ENCODE assay signal across 13 mouse cellular contexts in genomic region chr2:22739369-22739768, GRCm38 (mm10). TPM values are rescaled to one million over a fixed set of nuclear protein-coding genes. Genes with fewer than 3 reads are reported as not detected.
DNase-seq lines count a peak whose midpoint lies in the region; ATAC-seq and TF ChIP-seq lines count a peak whose summit lies in the region.
"Had no signal": no experiment of that assay in that cellular context is flagged by ENCODE, and none has a peak within 500 bp of the region (broad histone marks: within the 10 kb centered on the region; RNA-seq: fewer than 3 reads in every experiment).

No protein-coding gene starts in this region.

- TF ChIP-seq POLR2A in MEL (IDR thresholded peaks at IDR 0.05; ENCODE audit: control insufficient read depth in 1 of 2, insufficient read depth in 1 of 2, low read depth in 1 of 2, low read length in 2 of 2, poor library complexity in 1 of 2), result no peak

- H3K27ac ChIP-seq in kidney, postnatal 0 days, result no peak overlapping the region
- H3K27ac ChIP-seq in kidney, embryonic 15.5 days, result no peak overlapping the region
- H3K27ac ChIP-seq in MEL (ENCODE audit: control insufficient read depth, low read depth, low read length), result no peak overlapping the region
- no peak overlapping the region for H3K27ac ChIP-seq in limb, embryonic 10.5 days
- no peak overlapping the region for H3K27ac ChIP-seq in midbrain, postnatal 0 days (ENCODE audit: low read depth, low read length)
- H3K27ac ChIP-seq: embryonic facial prominence, embryonic 13.5 days; neural tube, embryonic 15.5 days had no signal

- no peak overlapping the region for H3K9ac ChIP-seq in kidney, postnatal 0 days (ENCODE audit: low read depth, low read length)
- no peak overlapping the region for H3K9ac ChIP-seq in kidney, embryonic 15.5 days
- no peak overlapping the region for H3K9ac ChIP-seq in MEL (ENCODE audit: control insufficient read depth, low read depth, low read length, poor library complexity, severe bottlenecking)
- no peak overlapping the region for H3K9ac ChIP-seq in midbrain, postnatal 0 days (replicated peaks; ENCODE audit: low read length, poor library complexity, severe bottlenecking)
- H3K9ac ChIP-seq: embryonic facial prominence, embryonic 13.5 days; neural tube, embryonic 15.5 days had no signal

- no peak overlapping the region for H3K4me3 ChIP-seq in kidney, postnatal 0 days (replicated peaks; ENCODE audit: low read depth, low read length)
- no peak overlapping the region for H3K4me3 ChIP-seq in kidney, embryonic 15.5 days (replicated peaks)
- H3K4me3 ChIP-seq in MEL (ENCODE audit: control insufficient read depth in 1 of 2, insufficient read depth in 1 of 2, low read depth in 2 of 2, low read length in 2 of 2), result no peak overlapping the region
- H3K4me3 ChIP-seq in limb, embryonic 10.5 days, result no peak overlapping the region
- no peak overlapping the region for H3K4me3 ChIP-seq in midbrain, postnatal 0 days (ENCODE audit: low read depth, low read length)
- H3K4me3 ChIP-seq: embryonic facial prominence, embryonic 13.5 days; neural tube, embryonic 15.5 days had no signal

- TF ChIP-seq EP300 in MEL (IDR thresholded peaks at IDR 0.05; ENCODE audit: low read depth in 1 of 2, low read length in 2 of 2), result no peak

- H3K36me3 ChIP-seq in kidney, postnatal 0 days (ENCODE audit: insufficient read depth, low read length), result no peaks in the 10 kb centered on the region
- H3K36me3 ChIP-seq in kidney, embryonic 15.5 days, result no peaks in the 10 kb centered on the region
- H3K36me3 ChIP-seq in MEL (ENCODE audit: control insufficient read depth in 1 of 2, insufficient read depth in 2 of 2, low read length in 2 of 2), result no peaks in the 10 kb centered on the region
- H3K36me3 ChIP-seq in limb, embryonic 10.5 days, result no peaks in the 10 kb centered on the region
- H3K36me3 ChIP-seq in midbrain, postnatal 0 days (ENCODE audit: insufficient read depth, low read length), result no peaks in the 10 kb centered on the region
- H3K36me3 ChIP-seq: embryonic facial prominence, embryonic 13.5 days; neural tube, embryonic 15.5 days had no signal

- no peak for TF ChIP-seq CTCF in kidney, postnatal 0 days (IDR thresholded peaks at IDR 0.05; ENCODE audit: low read depth)
- TF ChIP-seq CTCF in MEL (IDR thresholded peaks at IDR 0.05 in 2 of 3, conservative IDR thresholded peaks at IDR 0.05 in 1 of 3; ENCODE audit: control insufficient read depth in 1 of 3, insufficient read depth in 1 of 3, low read depth in 2 of 3, low read length in 3 of 3, poor library complexity in 1 of 3, severe bottlenecking in 1 of 3), result no peak
- TF ChIP-seq CTCF in midbrain, postnatal 0 days (IDR thresholded peaks at IDR 0.05), result no peak

- H3K79me2 ChIP-seq in MEL (ENCODE audit: control insufficient read depth, insufficient read depth, low read length, poor library complexity), result no peaks in the 10 kb centered on the region

- TF ChIP-seq RAD21 in MEL (IDR thresholded peaks at IDR 0.05; ENCODE audit: low read depth, low read length), result no peak

- ATAC-seq in kidney, postnatal 0 days (replicated peaks; ENCODE audit: low FRiP score, low read depth), result no peak
- ATAC-seq in kidney, embryonic 15.5 days (replicated peaks; ENCODE audit: low FRiP score), result no peak
- no peak for ATAC-seq in midbrain, postnatal 0 days (ENCODE audit: low FRiP score)
- ATAC-seq: inflammation-experienced regulatory T-cells, adult 6 months had no signal

- 64% methylated on average over 1 of the region's 1 CpGs for WGBS in kidney, postnatal 0 days
- WGBS in kidney, embryonic 15.5 days, result 38% methylated on average over 1 of the region's 1 CpGs
- WGBS in limb, embryonic 10.5 days, result 44% methylated on average over 1 of the region's 1 CpGs
- WGBS in midbrain, postnatal 0 days, result 73% methylated on average over 1 of the region's 1 CpGs

- peak; percentile 49 for DNase-seq in kidney, postnatal 0 days (ENCODE audit: low spot score)
- peak; percentile 42 for DNase-seq in MEL (ENCODE audit: low read depth, low spot score)
- peak; percentile 30 for DNase-seq in c-Kit-negative CD71-positive TER-119-positive erythroid progenitor cells, embryonic 14.5 days (ENCODE audit: low read depth, low spot score)
- peak; percentile 48 for DNase-seq in naive thymus-derived CD4-positive, alpha-beta T cell, adult 2 months (ENCODE audit: low read depth)
- no peak for DNase-seq in limb, embryonic 10.5 days (ENCODE audit: low spot score)
- no peak for DNase-seq in spleen, adult 12 weeks (ENCODE audit: low spot score)
- no peak for DNase-seq in midbrain, postnatal 0 days (ENCODE audit: low spot score)
- DNase-seq: liver; thymus, postnatal 25 days had no signal

- H3K4me2 ChIP-seq in kidney, postnatal 0 days (ENCODE audit: low read length), result no peak overlapping the region
- H3K4me2 ChIP-seq in kidney, embryonic 15.5 days, result no peak overlapping the region
- no peak overlapping the region for H3K4me2 ChIP-seq in midbrain, postnatal 0 days (ENCODE audit: low read depth, low read length, poor library complexity, severe bottlenecking)
- H3K4me2 ChIP-seq: embryonic facial prominence, embryonic 13.5 days; neural tube, embryonic 15.5 days had no signal

- H3K9me3 ChIP-seq in kidney, postnatal 0 days (replicated peaks; ENCODE audit: low read length), result no peaks in the 10 kb centered on the region
- H3K9me3 ChIP-seq in kidney, embryonic 15.5 days (replicated peaks), result no peaks in the 10 kb centered on the region
- no peaks in the 10 kb centered on the region for H3K9me3 ChIP-seq in MEL (replicated peaks; ENCODE audit: insufficient read depth, low read length)
- no peaks in the 10 kb centered on the region for H3K9me3 ChIP-seq in limb, embryonic 10.5 days (replicated peaks)
- no peaks in the 10 kb centered on the region for H3K9me3 ChIP-seq in midbrain, postnatal 0 days (ENCODE audit: low read length)
- H3K9me3 ChIP-seq: embryonic facial prominence, embryonic 13.5 days; neural tube, embryonic 15.5 days had no signal

- no peaks in the 10 kb centered on the region for H3K4me1 ChIP-seq in kidney, postnatal 0 days (replicated peaks; ENCODE audit: insufficient read depth, low read length)
- peaks cover 3% of the 10 kb centered on the region; the same call in 1 of the 2 replicates for H3K4me1 ChIP-seq in kidney, embryonic 15.5 days
- H3K4me1 ChIP-seq in MEL (ENCODE audit: control insufficient read depth in 1 of 2, insufficient read depth in 2 of 2, low read length in 2 of 2), result no peaks in the 10 kb centered on the region
- H3K4me1 ChIP-seq in limb, embryonic 10.5 days, result 0 out of 2 replicates have a peak, but pooled peaks cover 3% of the 10 kb centered on the region
- no peaks in the 10 kb centered on the region for H3K4me1 ChIP-seq in midbrain, postnatal 0 days (ENCODE audit: insufficient read depth, low read length)
- H3K4me1 ChIP-seq: embryonic facial prominence, embryonic 13.5 days had no signal

- no peaks in the 10 kb centered on the region for H3K27me3 ChIP-seq in kidney, postnatal 0 days (ENCODE audit: insufficient read depth, low read length)
- H3K27me3 ChIP-seq in kidney, embryonic 15.5 days, result no peaks in the 10 kb centered on the region
- H3K27me3 ChIP-seq in MEL (ENCODE audit: control insufficient read depth in 1 of 2, insufficient read depth in 2 of 2, low read length in 2 of 2), result no peaks in the 10 kb centered on the region
- no peaks in the 10 kb centered on the region for H3K27me3 ChIP-seq in limb, embryonic 10.5 days (ENCODE audit: low read depth, poor library complexity, severe bottlenecking)
- H3K27me3 ChIP-seq in midbrain, postnatal 0 days (ENCODE audit: insufficient read depth, low read length), result no peaks in the 10 kb centered on the region
- H3K27me3 ChIP-seq: embryonic facial prominence, embryonic 13.5 days; neural tube, embryonic 15.5 days had no signal

TF ChIP-seq in MEL, 35 proteins besides CTCF, POLR2A, EP300 and RAD21:
- TF ChIP-seq TBP (IDR thresholded peaks at IDR 0.05; ENCODE audit: low read depth, low read length), result no peak
- no peak for TF ChIP-seq ZC3H11A (IDR thresholded peaks at IDR 0.05; ENCODE audit: low read depth, low read length)
- no peak for TF ChIP-seq MAX (IDR thresholded peaks at IDR 0.05; ENCODE audit: low read length)
- TF ChIP-seq POLR2AphosphoS5 (IDR thresholded peaks at IDR 0.05; ENCODE audit: borderline replicate concordance, low read depth, low read length), result no peak
- no peak for TF ChIP-seq SMC3 (IDR thresholded peaks at IDR 0.05; ENCODE audit: low read depth, low read length)
- no peak for TF ChIP-seq MEF2A (IDR thresholded peaks at IDR 0.05; ENCODE audit: extremely low read depth, insufficient replicate concordance, low read depth, low read length, poor library complexity, severe bottlenecking)
- no peak for TF ChIP-seq NRF1 (IDR thresholded peaks at IDR 0.05; ENCODE audit: insufficient read depth, low read depth, low read length, poor library complexity, severe bottlenecking)
- TF ChIP-seq POLR2AphosphoS2 (IDR thresholded peaks at IDR 0.05; ENCODE audit: low read length), result no peak
- no peak for TF ChIP-seq JUND (IDR thresholded peaks at IDR 0.05; ENCODE audit: low read depth, low read length)
- TF ChIP-seq MYC (IDR thresholded peaks at IDR 0.05; ENCODE audit: low read depth, low read length), result no peak
- TF ChIP-seq MXI1 (IDR thresholded peaks at IDR 0.05; ENCODE audit: low read depth, low read length), result no peak
- TF ChIP-seq HCFC1 (IDR thresholded peaks at IDR 0.05; ENCODE audit: low read depth, low read length), result no peak

RNA-seq across cellular contexts. Expression of gene Apbb1ip, which starts 34.5 kb away (rescaled TPM):
- polyA plus RNA-seq in kidney, postnatal 0 days (2015; fragmentation: Nextera tagmentation; extraction: Ambion mirVana), result 2.9 and 3.5 TPM in 2 replicates
- 2.4 and 2.5 TPM in 2 replicates for polyA plus RNA-seq in kidney, embryonic 15.5 days (2015; fragmentation: Nextera tagmentation; extraction: Ambion mirVana)
- 7.4 and 10.8 TPM in 2 replicates for total RNA-seq in MEL (2012; rRNA removed)
- 10 to 100 TPM in 1 of 2 experiments, not detected in 1; 60.7 TPM for polyA plus RNA-seq in MEL (2012; ENCODE audit: insufficient read depth in 1 of 2, insufficient read length in 2 of 2, low read depth in 1 of 2, low replicate concordance in 2 of 2, missing spikeins in 1 of 2)
- polyA plus RNA-seq in limb, embryonic 10.5 days (2016; fragmentation: Nextera tagmentation; extraction: Ambion mirVana), result 0.33 and 0.39 TPM in 2 replicates
- total RNA-seq in midbrain, postnatal 0 days (2014; rRNA removed), result 1.0 and 1.1 TPM in 2 replicates
- 1.4 and 1.7 TPM in 2 replicates for polyA plus RNA-seq in midbrain, postnatal 0 days (2015; fragmentation: Nextera tagmentation; extraction: Ambion mirVana)

Comparison
In these comparisons a context has a peak if more than half of its experiments do, and no peak if none do; other contexts are left out.
1. DNase-seq: peak in kidney, postnatal 0 days (single experiment), MEL (single experiment), c-Kit-negative CD71-positive TER-119-positive erythroid progenitor cells, embryonic 14.5 days (single experiment) and naive thymus-derived CD4-positive, alpha-beta T cell, adult 2 months (single experiment); none in limb, embryonic 10.5 days (single experiment), spleen, adult 12 weeks (single experiment) and midbrain, postnatal 0 days (single experiment).